Mouse (Mus musculus) liver, embryonic 15.5 days (tissue): ENCODE measurements around the gene Hipk1. TPM values are rescaled to one million over a fixed set of nuclear protein-coding genes. Genes with fewer than 3 reads are reported as not detected.
A peak's percentile ranks its signal among the peaks of the same experiment; 100 is the strongest.
"Not testable (repeated sequence)": the region's sequence is repeated elsewhere in the genome, so short reads cannot be mapped to it uniquely, and the experiment has no call there.

Experiments
- ATAC-seq: fragments of 200-750 bp; cut with Nextera tagmentation; 2 replicates; pipeline ENCODE4 v1.8.0; 2017; ENCODE audit warnings: moderate number of reproducible peaks, mild to moderate bottlenecking, moderate library complexity; ENCODE audit not compliant: insufficient read depth
- H3K27ac ChIP-seq: fragments of 300-500 bp; sonication (generic); replicated peaks from 2 replicates; pipeline ENCODE4 v1.5.1; 2015; ENCODE audit warnings: mild to moderate bottlenecking, inconsistent platforms
- H3K27me3 ChIP-seq: fragments of 300-500 bp; sonication (generic); 2 replicates; pipeline ENCODE4 v1.6.1; 2015; ENCODE audit warnings: mild to moderate bottlenecking, inconsistent platforms
- H3K36me3 ChIP-seq: fragments of 300-500 bp; sonication (generic); replicated peaks from 2 replicates; pipeline ENCODE4 v1.6.1; 2015; ENCODE audit warnings: moderate library complexity, mild to moderate bottlenecking, inconsistent platforms
- H3K4me1 ChIP-seq: fragments of 300-500 bp; sonication (generic); replicated peaks from 2 replicates; pipeline ENCODE4 v1.6.1; 2015; ENCODE audit warnings: inconsistent platforms
- H3K4me2 ChIP-seq: fragments of 300-500 bp; sonication (generic); 2 replicates; pipeline ENCODE4 v1.6.1; 2015; ENCODE audit warnings: moderate library complexity, mild to moderate bottlenecking, inconsistent platforms
- H3K4me3 ChIP-seq: fragments of 300-500 bp; sonication (generic); replicated peaks from 2 replicates; pipeline ENCODE4 v1.5.1; 2015; ENCODE audit warnings: mild to moderate bottlenecking, inconsistent platforms
- H3K9ac ChIP-seq: fragments of 300-500 bp; sonication (generic); 2 replicates; pipeline ENCODE4 v1.6.1; 2015; ENCODE audit warnings: moderate library complexity, mild to moderate bottlenecking, inconsistent platforms
- H3K9me3 ChIP-seq: fragments of 300-500 bp; sonication (generic); replicated peaks from 2 replicates; pipeline ENCODE4 v1.6.1; 2016; ENCODE audit warnings: inconsistent platforms
- WGBS: fragments of 180-500 bp; shearing (Covaris S2); methylation state at CpG from one replicate; pipeline ENCODE4 v1.1.7; 2015; ENCODE audit warnings: mixed read lengths; ENCODE audit not compliant: insufficient replicate concordance; 5-methylcytosine and 5-hydroxymethylcytosine counted together
- polyA plus RNA-seq: library from polyadenylated mRNA; unstranded; fragments of >200 nt; fragmentation: Nextera tagmentation; extraction: Ambion mirVana; gene quantifications from 2 replicates; pipeline ENCODE4 v1.2.1, GENCODE M21; 2015

Gene Hipk1
- 15.3 and 17.7 TPM in 2 replicates for polyA plus RNA-seq

- peak within 1 kb of the TSS; percentile 74 for H3K4me3 ChIP-seq
- H3K4me2 ChIP-seq = peak within 1 kb of the TSS; percentile 79
- peak; percentile 94 for ATAC-seq
- H3K4me1 ChIP-seq = peaks cover 74% of the 10 kb centered on the region
- H3K36me3 ChIP-seq = peaks cover 14% of the 10 kb centered on the region; the same call in 1 of the 2 replicates
- no peaks in the 10 kb centered on the region for H3K9me3 ChIP-seq
- peak within 1 kb of the TSS; percentile 95 for H3K27ac ChIP-seq
- H3K27me3 ChIP-seq = no peaks in the 10 kb centered on the region
- peak within 1 kb of the TSS; percentile 95 for H3K9ac ChIP-seq
- WGBS = 6% methylated on average over 49 of the region's 49 CpGs
These were observed at the start of gene Hipk1 for GRCm38 (mm10) chr3:103791230-103792110. Hipk1 (minus strand) TSS chr3:103791563.

GRCm38 (mm10) chr3:103840946-103841345, 49.6 kb upstream of the Hipk1 start:
- H3K27me3 ChIP-seq, H3K9ac ChIP-seq, H3K27ac ChIP-seq, H3K4me2 ChIP-seq, H3K9me3 ChIP-seq, H3K36me3 ChIP-seq, H3K4me1 ChIP-seq, H3K4me3 ChIP-seq, ATAC-seq: not testable (repeated sequence)
- WGBS = 54% methylated on average over 7 of the region's 7 CpGs

- 76% methylated on average over 3 of the region's 3 CpGs for WGBS
- ATAC-seq, H3K4me1 ChIP-seq, H3K9me3 ChIP-seq, H3K4me2 ChIP-seq, H3K9ac ChIP-seq, H3K4me3 ChIP-seq, H3K27ac ChIP-seq, H3K27me3 ChIP-seq, H3K36me3 ChIP-seq: not testable (repeated sequence)
These were observed 48.8 kb upstream of the Hipk1 start for GRCm38 (mm10) chr3:103840195-103840594.

GRCm38 (mm10) chr3:103839711-103840110, 48.3 kb upstream of the Hipk1 start:
- Histone ChIP-seq H3K27ac (no peak overlapping the region), H3K4me1 (no peaks in the 10 kb centered on the region), H3K9me3 (no peaks in the 10 kb centered on the region), H3K36me3 (no peaks in the 10 kb centered on the region), H3K9ac (no peak overlapping the region), H3K4me3 (no peak overlapping the region), H3K4me2 (no peak overlapping the region), H3K27me3 (no peaks in the 10 kb centered on the region)
- WGBS = 79% methylated on average over 6 of the region's 6 CpGs
- no peak for ATAC-seq

- H3K4me1 ChIP-seq = peaks cover 19% of the 10 kb centered on the region
- no peaks in the 10 kb centered on the region for H3K27me3 ChIP-seq
- no peak overlapping the region for H3K4me2 ChIP-seq
- no peaks in the 10 kb centered on the region for H3K36me3 ChIP-seq
- no peak overlapping the region for H3K27ac ChIP-seq
- no peak for ATAC-seq
- 90% methylated on average over 5 of the region's 5 CpGs for WGBS
- no peak overlapping the region for H3K9ac ChIP-seq
- H3K4me3 ChIP-seq = no peak overlapping the region
- H3K9me3 ChIP-seq = no peaks in the 10 kb centered on the region
These were observed 45.1 kb upstream of the Hipk1 start for GRCm38 (mm10) chr3:103836453-103836852.

GRCm38 (mm10) chr3:103835951-103836310, 44.6 kb upstream of the Hipk1 start:
- no peaks in the 10 kb centered on the region for H3K9me3 ChIP-seq
- peaks cover 19% of the 10 kb centered on the region for H3K4me1 ChIP-seq
- no peaks in the 10 kb centered on the region for H3K36me3 ChIP-seq
- no peak overlapping the region for H3K4me2 ChIP-seq
- no peak overlapping the region for H3K4me3 ChIP-seq
- no peak overlapping the region for H3K27ac ChIP-seq
- ATAC-seq = no peak
- H3K9ac ChIP-seq = no peak overlapping the region
- 71% methylated on average over 10 of the region's 10 CpGs for WGBS
- no peaks in the 10 kb centered on the region for H3K27me3 ChIP-seq

- 71% methylated on average over 6 of the region's 6 CpGs for WGBS
- H3K4me3 ChIP-seq = no peak overlapping the region
- H3K4me1 ChIP-seq = peaks cover 19% of the 10 kb centered on the region
- no peak for ATAC-seq
- H3K27ac ChIP-seq = no peak overlapping the region
- H3K9me3 ChIP-seq = no peaks in the 10 kb centered on the region
- H3K36me3 ChIP-seq = no peaks in the 10 kb centered on the region
- H3K4me2 ChIP-seq = no peak overlapping the region
- no peak overlapping the region for H3K9ac ChIP-seq
- no peaks in the 10 kb centered on the region for H3K27me3 ChIP-seq
These were observed 44.0 kb upstream of the Hipk1 start for GRCm38 (mm10) chr3:103835272-103835950.

- Histone ChIP-seq H3K4me2 (no peak overlapping the region), H3K27me3 (no peaks in the 10 kb centered on the region), H3K9me3 (no peaks in the 10 kb centered on the region), H3K36me3 (no peaks in the 10 kb centered on the region), H3K4me3 (no peak overlapping the region), H3K4me1 (peaks cover 19% of the 10 kb centered on the region), H3K9ac (no peak overlapping the region), H3K27ac (no peak overlapping the region)
- no peak for ATAC-seq
- WGBS = 82% methylated on average over 2 of the region's 2 CpGs
These were observed 42.6 kb upstream of the Hipk1 start for GRCm38 (mm10) chr3:103834001-103834400.

GRCm38 (mm10) chr3:103832426-103832825, 41.1 kb upstream of the Hipk1 start, which contains the start of gene Bcl2l15:
Bcl2l15 (plus strand) TSS chr3:103832601.
- Histone ChIP-seq H3K4me2 (peak within 1 kb of the TSS; percentile 29), H3K27me3 (no peaks in the 10 kb centered on the region), H3K9me3 (no peaks in the 10 kb centered on the region), H3K9ac (no peak within 1 kb of the TSS), H3K4me3 (no peak within 1 kb of the TSS), H3K36me3 (no peaks in the 10 kb centered on the region), H3K27ac (peak within 1 kb of the TSS; percentile 16; the same call in 1 of the 2 replicates), H3K4me1 (peaks cover 19% of the 10 kb centered on the region)
- ATAC-seq = peak; percentile 56; the same call in 1 of the 2 replicates

GRCm38 (mm10) chr3:103831146-103831545, 39.8 kb upstream of the Hipk1 start:
- H3K27ac ChIP-seq = no peak overlapping the region
- H3K36me3 ChIP-seq = no peaks in the 10 kb centered on the region
- H3K4me2 ChIP-seq = no peak overlapping the region
- no peak for ATAC-seq
- no peak overlapping the region for H3K9ac ChIP-seq
- H3K9me3 ChIP-seq = no peaks in the 10 kb centered on the region
- no peak overlapping the region for H3K4me3 ChIP-seq
- H3K27me3 ChIP-seq = no peaks in the 10 kb centered on the region
- H3K4me1 ChIP-seq = peaks cover 19% of the 10 kb centered on the region
- WGBS = 66% methylated on average over 7 of the region's 7 CpGs

GRCm38 (mm10) chr3:103830681-103831080, 39.3 kb upstream of the Hipk1 start:
- H3K36me3 ChIP-seq, H3K27me3 ChIP-seq, ATAC-seq, H3K9ac ChIP-seq, H3K4me2 ChIP-seq, H3K4me3 ChIP-seq, H3K27ac ChIP-seq, H3K9me3 ChIP-seq: not testable (repeated sequence)
- peaks cover 19% of the 10 kb centered on the region for H3K4me1 ChIP-seq
- WGBS = 74% methylated on average over 1 of the region's 1 CpGs
